Mouse (Mus musculus): Measurements from ENCODE around the gene Fam57a.

DNA sequence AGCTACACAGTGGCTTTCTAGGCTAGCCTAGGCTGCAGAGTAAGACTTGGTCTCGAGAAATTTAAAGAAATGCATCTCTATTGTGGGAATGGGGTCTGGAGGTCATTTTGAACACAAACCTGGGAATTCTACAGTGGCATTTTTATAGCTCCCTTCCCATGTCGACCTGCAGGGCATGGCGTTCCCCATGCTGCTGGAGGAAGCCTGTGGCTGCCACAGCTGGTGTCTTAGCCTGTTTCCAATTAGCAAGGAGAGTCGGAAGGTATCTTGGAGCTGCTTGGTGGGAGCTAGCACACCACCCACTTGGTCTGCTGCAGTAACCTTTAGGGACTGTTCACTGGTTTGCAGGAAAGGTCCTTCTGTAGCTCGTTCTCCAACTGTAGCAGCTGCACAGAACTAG lies 76.7 kb downstream of the Fam57a start:
- TF ChIP-seq GATA1 (IDR thresholded peaks at IDR 0.05; ENCODE audit: borderline replicate concordance, low read length) (no peak), FLI1 (IDR thresholded peaks at IDR 0.05; ENCODE audit: low read length) (no peak)
